Mouse (Mus musculus): ENCODE measurements around the gene Bicdl2. TPM values are rescaled to one million over a fixed set of nuclear protein-coding genes. Genes with fewer than 3 reads are reported as not detected.

Bicdl2 gene
- 0.36 TPM in 1 of 2 replicates, not detected in the other for polyA plus RNA-seq (2012; ENCODE audit: low replicate concordance)

GRCm38 (mm10) chr17:23660117-23660875 lies at the start of gene Bicdl2:
Gene Bicdl2 (plus strand): TSS chr17:23660506.

GRCm38 (mm10) chr17:23644613-23645495 lies 15.5 kb upstream of the Bicdl2 start, which contains the start of gene Mmp25:
Gene Mmp25 (minus strand): TSS chr17:23645277.

GRCm38 (mm10) chr17:23673424-23674073 lies 13.2 kb downstream of the Bicdl2 start, which contains the start of the genes Hcfc1r1 and Thoc6:
Gene Hcfc1r1 (plus strand): TSS chr17:23673596.
Gene Thoc6 (minus strand): TSS chr17:23673882.

GRCm38 (mm10) chr17:23677236-23677679 lies 17.0 kb downstream of the Bicdl2 start, which contains the start of gene Tnfrsf12a:
Gene Tnfrsf12a (minus strand): TSS chr17:23677468.

GRCm38 (mm10) chr17:23679127-23679835 lies 19.0 kb downstream of the Bicdl2 start, which contains the start of gene Cldn6:
Gene Cldn6 (plus strand): TSS chr17:23679249.

GRCm38 (mm10) chr17:23683856-23684672 lies 23.8 kb downstream of the Bicdl2 start, which contains the start of gene Cldn9:
Gene Cldn9 (minus strand): TSS chr17:23684026.

Other genes with a start within 250 kb of the Bicdl2 start
- gene Vmn2r117, start 180.8 kb upstream of the Bicdl2 start, polyA plus RNA-seq (2012; ENCODE audit: low replicate concordance), result not detected in 2 replicates
- 9.6 and 13.1 TPM in 2 replicates for gene Zfp213, start 96.3 kb upstream of the Bicdl2 start, polyA plus RNA-seq (2012; ENCODE audit: low replicate concordance)
- 0.40 and 0.80 TPM in 2 replicates for gene Zfp13, start 61.0 kb upstream of the Bicdl2 start, polyA plus RNA-seq (2012; ENCODE audit: low replicate concordance)
- not detected in 2 replicates for gene Zscan10, start 59.6 kb upstream of the Bicdl2 start, polyA plus RNA-seq (2012; ENCODE audit: low replicate concordance)
- gene Mmp25, start 15.2 kb upstream of the Bicdl2 start, polyA plus RNA-seq (2012; ENCODE audit: low replicate concordance), result 2.3 and 2.6 TPM in 2 replicates
- 127 and 166 TPM in 2 replicates for gene Hcfc1r1, start 13.1 kb downstream of the Bicdl2 start, polyA plus RNA-seq (2012; ENCODE audit: low replicate concordance)
- 71.1 and 149 TPM in 2 replicates for gene Thoc6, start 13.4 kb downstream of the Bicdl2 start, polyA plus RNA-seq (2012; ENCODE audit: low replicate concordance)
- gene Tnfrsf12a, start 17.0 kb downstream of the Bicdl2 start, polyA plus RNA-seq (2012; ENCODE audit: low replicate concordance), result 12.6 and 14.4 TPM in 2 replicates
- not detected in 2 replicates for gene Cldn6, start 18.7 kb downstream of the Bicdl2 start, polyA plus RNA-seq (2012; ENCODE audit: low replicate concordance)
- gene Cldn9, start 23.5 kb downstream of the Bicdl2 start, polyA plus RNA-seq (2012; ENCODE audit: low replicate concordance), result not detected in 2 replicates
- gene 1520401A03Rik, start 62.3 kb downstream of the Bicdl2 start, polyA plus RNA-seq (2012; ENCODE audit: low replicate concordance), result not detected in 2 replicates
- 246 and 386 TPM in 2 replicates for gene Pkmyt1, start 65.8 kb downstream of the Bicdl2 start, polyA plus RNA-seq (2012; ENCODE audit: low replicate concordance)
- 2.9 and 33.2 TPM in 2 replicates for gene Paqr4, start 80.4 kb downstream of the Bicdl2 start, polyA plus RNA-seq (2012; ENCODE audit: low replicate concordance)
- 0.21 and 0.26 TPM in 2 replicates for gene Kremen2, start 85.3 kb downstream of the Bicdl2 start, polyA plus RNA-seq (2012; ENCODE audit: low replicate concordance)
- 22.5 and 23.8 TPM in 2 replicates for gene Flywch1, start 111.1 kb downstream of the Bicdl2 start, polyA plus RNA-seq (2012; ENCODE audit: low replicate concordance)
- 1.0 and 4.2 TPM in 2 replicates for gene Flywch2, start 125.6 kb downstream of the Bicdl2 start, polyA plus RNA-seq (2012; ENCODE audit: low replicate concordance)
- 176 and 518 TPM in 2 replicates for gene Srrm2, start 130.0 kb downstream of the Bicdl2 start, polyA plus RNA-seq (2012; ENCODE audit: low replicate concordance)
- 44.9 and 471 TPM in 2 replicates for gene Elob, start 168.6 kb downstream of the Bicdl2 start, polyA plus RNA-seq (2012; ENCODE audit: low replicate concordance)
- 0.80 TPM in 1 of 2 replicates, not detected in the other for gene Prss33, start 175.6 kb downstream of the Bicdl2 start, polyA plus RNA-seq (2012; ENCODE audit: low replicate concordance)
- not detected in 2 replicates for gene Prss32, start 183.3 kb downstream of the Bicdl2 start, polyA plus RNA-seq (2012; ENCODE audit: low replicate concordance)
- 1.9 and 2.1 TPM in 2 replicates for gene Prss41, start 183.7 kb downstream of the Bicdl2 start, polyA plus RNA-seq (2012; ENCODE audit: low replicate concordance)
- 0.11 TPM in 1 of 2 replicates, not detected in the other for gene Prss21, start 207.6 kb downstream of the Bicdl2 start, polyA plus RNA-seq (2012; ENCODE audit: low replicate concordance)
- not detected in 2 replicates for gene Dcpp1, start 220.4 kb downstream of the Bicdl2 start, polyA plus RNA-seq (2012; ENCODE audit: low replicate concordance)
- not detected in 2 replicates for gene Dcpp2, start 220.4 kb downstream of the Bicdl2 start, polyA plus RNA-seq (2012; ENCODE audit: low replicate concordance)

Measured in leukemia stem cell, adult 10-12 weeks (primary cell).